Mouse (Mus musculus) bone marrow, adult 2 months (tissue): ENCODE measurements around the gene Mapkap1. TPM values are rescaled to one million over a fixed set of nuclear protein-coding genes. Genes with fewer than 3 reads are reported as not detected.

Source experiments
- H3K27ac ChIP-seq: fragments of 200-500 bp; 2 replicates; pipeline ENCODE4 v1.5.1; 2012; ENCODE audit warnings: low read depth, mild to moderate bottlenecking, control low read depth, inconsistent platforms, low read length; ENCODE audit not compliant: control insufficient read depth, poor library complexity, insufficient read depth
- H3K4me1 ChIP-seq: fragments of 200-500 bp; 2 replicates; pipeline ENCODE4 v1.6.1; 2011; ENCODE audit warnings: low read length; ENCODE audit not compliant: control insufficient read depth, insufficient read depth
- H3K4me3 ChIP-seq: fragments of 200-500 bp; replicated peaks from 2 replicates; pipeline ENCODE3; 2011; ENCODE audit warnings: mild to moderate bottlenecking, low read depth, low read length, control low read depth; ENCODE audit not compliant: control insufficient read depth
- CTCF ChIP-seq: fragments of 200-500 bp; IDR thresholded peaks from 2 replicates; pipeline ENCODE4 v1.5.1; 2011; ENCODE audit warnings: low read length, control low read depth; ENCODE audit not compliant: control insufficient read depth, insufficient read depth
- POLR2A ChIP-seq: fragments of 200-500 bp; IDR thresholded peaks from 2 replicates; pipeline ENCODE4 v1.6.1; 2011; ENCODE audit warnings: low read depth, mild to moderate bottlenecking, control low read depth, low read length, borderline replicate concordance; ENCODE audit not compliant: control insufficient read depth
- WGBS: fragments of 180-500 bp; shearing (Covaris S2); methylation state at CpG from one replicate; pipeline ENCODE4 v1.1.7; 2018; 5-methylcytosine and 5-hydroxymethylcytosine counted together
- polyA plus RNA-seq: library from polyadenylated mRNA; stranded (reverse); fragments of >200 nt; gene quantifications from 2 replicates; pipeline ENCODE4 v1.2.4, GENCODE M21; 2011; ENCODE audit warnings: low replicate concordance; ENCODE audit not compliant: missing spikeins, insufficient read depth, insufficient read length

Mapkap1 gene
- polyA plus RNA-seq, 1 experiment, result 42.3 TPM

DNA sequence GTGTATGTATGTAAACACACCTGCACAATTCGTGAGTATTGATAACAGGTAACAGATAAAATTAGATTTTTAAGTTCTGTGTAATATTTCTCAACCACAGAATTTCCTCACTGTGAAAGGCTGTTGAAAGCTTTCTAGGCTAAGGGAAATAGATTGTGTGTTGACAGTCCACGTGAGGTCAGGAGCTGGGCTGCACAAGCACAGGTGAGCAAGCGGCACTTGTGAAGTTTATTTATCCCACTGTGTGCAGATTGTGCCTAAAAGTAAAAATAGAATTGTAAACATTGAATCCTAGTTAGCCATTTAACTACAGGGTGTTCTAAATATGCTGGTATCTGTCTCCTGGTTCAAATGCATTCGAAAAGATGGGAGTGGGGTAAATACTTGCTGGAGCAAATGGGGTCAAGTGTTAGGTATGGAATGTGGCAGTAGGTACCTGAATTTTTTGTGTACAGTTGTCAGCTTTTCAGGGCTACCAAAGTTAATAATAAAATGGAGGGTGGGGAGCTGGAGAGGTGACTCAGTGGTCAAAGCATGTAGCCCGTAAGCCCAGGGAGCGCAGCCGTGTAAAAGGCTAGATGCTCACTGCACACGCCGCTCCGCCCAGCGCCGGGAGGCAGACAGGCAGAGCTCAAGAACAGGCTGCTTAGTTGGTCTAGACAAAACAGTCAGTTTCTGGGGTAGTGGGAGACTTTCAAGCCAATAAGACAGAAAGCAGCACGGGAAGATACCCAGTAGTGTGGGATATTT lies 138.2 kb downstream of the Mapkap1 start:
- H3K27ac ChIP-seq, result no peak overlapping the region
- H3K4me1 ChIP-seq, result no peaks in the 10 kb centered on the region
- H3K4me3 ChIP-seq, result no peak overlapping the region
- TF ChIP-seq CTCF, result no peak
- no peak for TF ChIP-seq POLR2A
- WGBS, result 84% methylated on average over 13 of the region's 13 CpGs

GRCm38 (mm10) chr2:34546176-34546677 lies 139.7 kb downstream of the Mapkap1 start:
- no peak overlapping the region for H3K27ac ChIP-seq
- WGBS, result 70% methylated on average over 3 of the region's 3 CpGs
- TF ChIP-seq CTCF, result no peak
- TF ChIP-seq POLR2A, result no peak
- H3K4me3 ChIP-seq, result no peak overlapping the region
- no peaks in the 10 kb centered on the region for H3K4me1 ChIP-seq

- no peak for TF ChIP-seq POLR2A
- no peak for TF ChIP-seq CTCF
- Histone ChIP-seq H3K27ac (no peak overlapping the region), H3K4me3 (no peak overlapping the region), H3K4me1 (no peaks in the 10 kb centered on the region)
- WGBS, result 94% methylated on average over 4 of the region's 4 CpGs
These were observed 140.9 kb downstream of the Mapkap1 start for GRCm38 (mm10) chr2:34547516-34547915.

- no peak for TF ChIP-seq CTCF
- no peak for TF ChIP-seq POLR2A
- Histone ChIP-seq H3K4me1 (no peaks in the 10 kb centered on the region), H3K4me3 (no peak overlapping the region), H3K27ac (no peak overlapping the region)
- 85% methylated on average over 5 of the region's 5 CpGs for WGBS
These were observed 142.4 kb downstream of the Mapkap1 start for GRCm38 (mm10) chr2:34548961-34549360.

- WGBS, result 87% methylated on average over 7 of the region's 7 CpGs
- no peak for TF ChIP-seq POLR2A
- TF ChIP-seq CTCF, result no peak
- H3K4me1 ChIP-seq, result no peaks in the 10 kb centered on the region
- no peak overlapping the region for H3K4me3 ChIP-seq
- H3K27ac ChIP-seq, result no peak overlapping the region
These were observed 142.9 kb downstream of the Mapkap1 start for GRCm38 (mm10) chr2:34549469-34549868.

GRCm38 (mm10) chr2:34552772-34553171 lies 146.2 kb downstream of the Mapkap1 start:
- TF ChIP-seq POLR2A (no peak), CTCF (no peak)

DNA sequence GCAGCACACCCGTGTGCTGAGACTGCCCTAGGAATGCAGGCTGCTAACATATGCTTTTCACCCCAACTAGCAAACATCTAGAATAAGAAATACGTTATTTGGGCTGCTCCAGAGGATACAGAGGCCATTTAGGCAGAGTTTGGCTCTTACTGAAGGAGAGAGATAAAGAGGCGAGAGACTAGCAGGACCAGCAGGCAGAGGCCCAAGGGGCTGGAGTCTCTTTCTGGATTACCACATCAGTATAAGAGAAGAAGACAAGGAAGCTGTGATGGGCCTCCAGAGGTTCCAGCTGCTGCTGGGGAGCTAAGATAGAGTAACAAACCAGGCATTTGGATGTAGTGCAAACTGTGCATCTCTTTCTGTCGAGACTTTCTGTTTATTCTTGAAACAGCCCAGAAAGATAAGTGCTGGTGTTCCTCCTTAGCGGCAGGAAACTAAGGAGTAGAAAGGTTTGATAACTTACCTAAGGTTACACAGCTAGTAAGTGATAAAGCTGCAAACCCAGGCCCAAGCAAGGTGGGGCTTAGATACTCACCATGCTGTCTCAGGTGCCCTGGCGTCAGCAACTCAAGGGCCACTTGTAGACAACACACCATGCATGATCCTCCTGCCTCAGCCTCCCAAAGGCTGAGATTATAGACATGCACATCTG lies 147.1 kb downstream of the Mapkap1 start:
- Histone ChIP-seq H3K4me1 (no peaks in the 10 kb centered on the region), H3K4me3 (no peak overlapping the region), H3K27ac (no peak overlapping the region)
- 67% methylated on average over 6 of the region's 6 CpGs for WGBS
- TF ChIP-seq POLR2A (no peak), CTCF (no peak)

More at GRCm38 (mm10) chr2:34552772-34553171, 146.2 kb downstream of the Mapkap1 start:
- Histone ChIP-seq H3K27ac (no peak overlapping the region), H3K4me3 (no peak overlapping the region), H3K4me1 (no peaks in the 10 kb centered on the region)
- 80% methylated on average over 2 of the region's 2 CpGs for WGBS

DNA sequence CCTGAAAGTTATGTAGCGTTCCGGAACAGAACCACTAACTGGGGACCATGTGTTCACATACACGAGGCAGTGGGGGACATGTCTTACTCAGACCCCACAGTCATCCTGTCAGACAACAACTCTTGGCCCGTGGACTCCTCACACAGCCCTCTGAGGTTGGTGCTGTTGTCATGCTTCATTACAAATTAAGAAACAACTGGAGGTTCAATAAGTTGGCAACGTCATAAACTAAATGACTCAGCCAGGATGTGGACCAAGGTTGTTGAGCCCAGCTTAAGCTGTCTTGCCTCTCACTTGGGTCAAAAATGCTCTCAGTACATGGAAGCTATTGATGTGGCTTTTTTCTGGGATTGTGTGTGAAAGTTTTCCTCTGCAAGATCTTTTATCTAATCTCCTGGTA lies 153.6 kb downstream of the Mapkap1 start:
- no peak for TF ChIP-seq CTCF
- no peak for TF ChIP-seq POLR2A
- Histone ChIP-seq H3K27ac (no peak overlapping the region), H3K4me3 (no peak overlapping the region), H3K4me1 (no peaks in the 10 kb centered on the region)
- 71% methylated on average over 5 of the region's 5 CpGs for WGBS
